Mouse (Mus musculus): ENCODE measurements around the gene Crocc2. TPM values are rescaled to one million over a fixed set of nuclear protein-coding genes. Genes with fewer than 3 reads are reported as not detected.

Crocc2 gene
- polyA plus RNA-seq, 2 experiments, result 0.02 TPM; not detected in 1

GRCm38 (mm10) chr1:93157566-93157965 is 11.0 kb upstream of the Crocc2 start:
- Histone ChIP-seq H3K27me3 (ENCODE audit: control insufficient read depth, insufficient read depth, low read length) (no peaks in the 10 kb centered on the region), H3K9ac (replicated peaks) (no peak overlapping the region), H3K4me2 (ENCODE audit: low read depth) (no peak overlapping the region), H3K9me3 (ENCODE audit: control insufficient read depth, low read length) (no peaks in the 10 kb centered on the region), H3K4me1 (replicated peaks; ENCODE audit: control insufficient read depth in 2 of 2, insufficient read depth in 2 of 2, low read length in 1 of 2) (no peaks in the 10 kb centered on the region), H3K4me3 (ENCODE audit: insufficient read depth in 1 of 2, low read depth in 2 of 2, low read length in 2 of 2) (no peak overlapping the region), H3K27ac (no peak overlapping the region), H3K36me3 (replicated peaks; ENCODE audit: control insufficient read depth, insufficient read depth, low read depth) (no peaks in the 10 kb centered on the region)
- no peak for ATAC-seq (ENCODE audit: insufficient read depth)
- DNase-seq (ENCODE audit: low read depth in 3 of 3, low spot score in 3 of 3), result no peak
- no peak for TF ChIP-seq CTCF (IDR thresholded peaks at IDR 0.05; ENCODE audit: low read depth)
- TF ChIP-seq EP300 (IDR thresholded peaks at IDR 0.05; ENCODE audit: low read depth), result no peak
- WGBS (ENCODE audit: insufficient replicate concordance), result 55% methylated on average over 4 of the region's 4 CpGs

DNA sequence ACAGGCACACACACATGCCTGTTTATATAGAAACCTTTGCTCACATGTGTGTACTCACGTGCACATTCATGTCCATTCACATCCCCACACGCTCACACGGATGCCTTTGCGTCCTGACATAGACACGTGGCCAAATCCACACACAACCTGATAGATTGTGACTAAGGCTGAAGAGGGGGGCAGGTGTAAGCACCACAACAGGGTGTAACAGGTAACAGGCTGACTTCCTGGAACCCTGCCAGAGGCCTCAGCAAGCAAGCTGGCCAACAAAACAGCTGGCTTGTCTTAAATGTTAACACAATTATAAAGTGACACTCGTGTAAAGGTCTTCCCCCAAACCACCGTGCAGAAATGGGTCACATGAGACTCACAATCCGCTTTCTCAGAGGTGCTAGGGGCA is 9.6 kb upstream of the Crocc2 start:
- H3K27ac ChIP-seq, result no peak overlapping the region
- ATAC-seq (ENCODE audit: insufficient read depth) (no peak), DNase-seq (ENCODE audit: low read depth in 3 of 3, low spot score in 3 of 3) (no peak)
- H3K9me3 ChIP-seq (ENCODE audit: control insufficient read depth, low read length), result no peaks in the 10 kb centered on the region
- TF ChIP-seq EP300 (IDR thresholded peaks at IDR 0.05; ENCODE audit: low read depth) (no peak), CTCF (IDR thresholded peaks at IDR 0.05; ENCODE audit: low read depth) (no peak)
- no peaks in the 10 kb centered on the region for H3K36me3 ChIP-seq (replicated peaks; ENCODE audit: control insufficient read depth, insufficient read depth, low read depth)
- H3K4me1 ChIP-seq (replicated peaks; ENCODE audit: control insufficient read depth in 2 of 2, insufficient read depth in 2 of 2, low read length in 1 of 2), result no peaks in the 10 kb centered on the region
- no peak overlapping the region for H3K9ac ChIP-seq (replicated peaks)
- WGBS (ENCODE audit: insufficient replicate concordance), result 64% methylated on average over 8 of the region's 8 CpGs
- no peak overlapping the region for H3K4me2 ChIP-seq (ENCODE audit: low read depth)
- no peak overlapping the region for H3K4me3 ChIP-seq (ENCODE audit: insufficient read depth in 1 of 2, low read depth in 2 of 2, low read length in 2 of 2)
- no peaks in the 10 kb centered on the region for H3K27me3 ChIP-seq (ENCODE audit: control insufficient read depth, insufficient read depth, low read length)

DNA sequence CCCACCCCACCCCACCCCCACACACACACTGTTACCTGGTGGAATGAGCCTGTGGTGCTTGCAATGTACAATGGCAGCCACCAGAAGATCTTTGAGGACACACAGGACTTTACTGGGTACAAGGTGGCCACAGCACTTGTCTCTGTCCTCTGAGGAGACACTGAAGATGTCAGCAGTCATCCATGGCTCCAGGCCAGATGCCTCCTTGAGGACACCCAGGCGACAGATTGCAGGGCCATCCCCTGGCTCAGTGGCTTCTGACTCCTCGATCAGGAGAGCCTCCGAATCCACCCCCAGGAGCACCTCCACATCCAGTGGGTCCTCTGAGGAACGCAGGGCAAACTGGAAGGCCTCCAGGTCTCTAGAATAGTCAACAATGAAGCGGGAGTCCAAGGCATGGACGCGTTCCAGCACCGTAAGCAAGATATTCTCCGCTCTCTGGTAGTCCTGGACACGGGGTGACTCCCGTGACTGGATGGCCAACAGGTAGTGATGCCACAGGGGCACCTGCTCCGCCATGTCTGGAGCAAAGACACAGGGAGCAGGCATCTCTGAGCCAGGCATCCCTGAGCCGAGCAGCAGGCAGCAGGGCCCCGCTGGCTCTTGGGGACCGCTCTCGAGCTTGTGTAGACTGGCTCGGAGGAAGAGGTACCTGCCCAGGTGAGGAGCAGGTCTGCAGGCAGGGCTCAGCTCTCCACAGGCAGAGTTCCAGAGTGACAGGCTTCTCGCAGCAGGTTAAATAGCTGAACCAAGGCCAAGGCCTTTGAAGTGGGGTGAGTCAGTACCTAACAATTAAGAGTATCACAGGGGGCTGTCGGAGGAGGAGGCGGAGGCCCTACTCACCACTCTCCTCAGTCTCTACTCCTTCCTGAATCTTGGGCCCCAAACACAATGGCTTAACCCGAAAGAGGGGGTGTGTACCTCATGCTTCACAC is 8.7 kb upstream of the Crocc2 start:
- no peaks in the 10 kb centered on the region for H3K4me1 ChIP-seq (replicated peaks; ENCODE audit: control insufficient read depth in 2 of 2, insufficient read depth in 2 of 2, low read length in 1 of 2)
- H3K9ac ChIP-seq (replicated peaks), result no peak overlapping the region
- no peaks in the 10 kb centered on the region for H3K27me3 ChIP-seq (ENCODE audit: control insufficient read depth, insufficient read depth, low read length)
- no peaks in the 10 kb centered on the region for H3K9me3 ChIP-seq (ENCODE audit: control insufficient read depth, low read length)
- ATAC-seq (ENCODE audit: insufficient read depth), result no peak
- H3K36me3 ChIP-seq (replicated peaks; ENCODE audit: control insufficient read depth, insufficient read depth, low read depth), result no peaks in the 10 kb centered on the region
- no peak for TF ChIP-seq CTCF (IDR thresholded peaks at IDR 0.05; ENCODE audit: low read depth)
- TF ChIP-seq EP300 (IDR thresholded peaks at IDR 0.05; ENCODE audit: low read depth), result no peak
- no peak overlapping the region for H3K4me2 ChIP-seq (ENCODE audit: low read depth)
- no peak for DNase-seq (ENCODE audit: low read depth in 3 of 3, low spot score in 3 of 3)
- no peak overlapping the region for H3K4me3 ChIP-seq (ENCODE audit: insufficient read depth in 1 of 2, low read depth in 2 of 2, low read length in 2 of 2)
- WGBS (ENCODE audit: insufficient replicate concordance), result 67% methylated on average over 21 of the region's 21 CpGs
- no peak overlapping the region for H3K27ac ChIP-seq

GRCm38 (mm10) chr1:93160501-93161133 is 7.9 kb upstream of the Crocc2 start, which contains the start of gene 2310007B03Rik:
Gene 2310007B03Rik (minus strand): TSS chr1:93160948.
- H3K27me3 ChIP-seq (ENCODE audit: control insufficient read depth, insufficient read depth, low read length), result no peaks in the 10 kb centered on the region
- 56% methylated on average over 8 of the region's 8 CpGs for WGBS (ENCODE audit: insufficient replicate concordance)
- H3K4me1 ChIP-seq (replicated peaks; ENCODE audit: control insufficient read depth in 2 of 2, insufficient read depth in 2 of 2, low read length in 1 of 2), result no peaks in the 10 kb centered on the region
- no peak within 1 kb of the TSS for H3K4me2 ChIP-seq (ENCODE audit: low read depth)
- TF ChIP-seq CTCF (IDR thresholded peaks at IDR 0.05; ENCODE audit: low read depth) (no peak), EP300 (IDR thresholded peaks at IDR 0.05; ENCODE audit: low read depth) (no peak)
- DNase-seq (ENCODE audit: low read depth in 3 of 3, low spot score in 3 of 3) (no peak), ATAC-seq (ENCODE audit: insufficient read depth) (no peak)
- H3K9me3 ChIP-seq (ENCODE audit: control insufficient read depth, low read length), result no peaks in the 10 kb centered on the region
- H3K36me3 ChIP-seq (replicated peaks; ENCODE audit: control insufficient read depth, insufficient read depth, low read depth), result no peaks in the 10 kb centered on the region
- H3K27ac ChIP-seq, result no peak within 1 kb of the TSS
- no peak within 1 kb of the TSS for H3K9ac ChIP-seq (replicated peaks)
- H3K4me3 ChIP-seq (ENCODE audit: insufficient read depth in 1 of 2, low read depth in 2 of 2, low read length in 2 of 2), result no peak within 1 kb of the TSS

- Histone ChIP-seq H3K27ac (no peak overlapping the region), H3K9me3 (ENCODE audit: control insufficient read depth, low read length) (no peaks in the 10 kb centered on the region)
These were observed 7.2 kb upstream of the Crocc2 start for GRCm38 (mm10) chr1:93161350-93161749.

More at GRCm38 (mm10) chr1:93161350-93161749, 7.2 kb upstream of the Crocc2 start:
- Histone ChIP-seq H3K36me3 (replicated peaks; ENCODE audit: control insufficient read depth, insufficient read depth, low read depth) (no peaks in the 10 kb centered on the region), H3K4me1 (replicated peaks; ENCODE audit: control insufficient read depth in 2 of 2, insufficient read depth in 2 of 2, low read length in 1 of 2) (no peaks in the 10 kb centered on the region), H3K27me3 (ENCODE audit: control insufficient read depth, insufficient read depth, low read length) (no peaks in the 10 kb centered on the region), H3K4me2 (ENCODE audit: low read depth) (no peak overlapping the region), H3K4me3 (ENCODE audit: insufficient read depth in 1 of 2, low read depth in 2 of 2, low read length in 2 of 2) (no peak overlapping the region), H3K9ac (replicated peaks) (no peak overlapping the region)
- 59% methylated on average over 8 of the region's 8 CpGs for WGBS (ENCODE audit: insufficient replicate concordance)
- DNase-seq (ENCODE audit: low read depth in 3 of 3, low spot score in 3 of 3), result no peak
- TF ChIP-seq CTCF (IDR thresholded peaks at IDR 0.05; ENCODE audit: low read depth) (no peak), EP300 (IDR thresholded peaks at IDR 0.05; ENCODE audit: low read depth) (no peak)
- ATAC-seq (ENCODE audit: insufficient read depth), result no peak
